Mouse (Mus musculus) hindbrain, embryonic 14.5 days (tissue): ENCODE measurements around the gene Gm5168. TPM values are rescaled to one million over a fixed set of nuclear protein-coding genes. Genes with fewer than 3 reads are reported as not detected.
"Not testable (repeated sequence)": the region's sequence is repeated elsewhere in the genome, so short reads cannot be mapped to it uniquely, and the experiment has no call there.

Experiments used
- ATAC-seq: fragments of 200-750 bp; cut with Nextera tagmentation; 2 replicates; pipeline ENCODE4 v1.8.0; 2017; ENCODE audit warnings: moderate number of reproducible peaks, mild to moderate bottlenecking, moderate TSS enrichment, moderate library complexity; ENCODE audit not compliant: low FRiP score
- DNase-seq: peaks from one replicate; pipeline ENCODE4 v3.0.0-alpha.2; 2015; ENCODE audit warnings: low spot score
- H3K27ac ChIP-seq: fragments of 300-500 bp; sonication (generic); 2 replicates; pipeline ENCODE4 v1.5.1; 2014; ENCODE audit warnings: mild to moderate bottlenecking, moderate library complexity
- H3K27me3 ChIP-seq: fragments of 300-500 bp; sonication (generic); 2 replicates; pipeline ENCODE4 v1.6.1; 2014; ENCODE audit warnings: mild to moderate bottlenecking, low read length, mixed read lengths; ENCODE audit not compliant: control insufficient read depth, insufficient read depth
- H3K36me3 ChIP-seq: fragments of 300-500 bp; sonication (generic); replicated peaks from 2 replicates; pipeline ENCODE4 v1.6.1; 2014; ENCODE audit not compliant: control insufficient read depth, insufficient read depth
- H3K4me1 ChIP-seq: fragments of 300-500 bp; sonication (generic); replicated peaks from 2 replicates; pipeline ENCODE4 v1.6.1; 2014; ENCODE audit warnings: antibody characterized with exemption, low read length, mixed read lengths; ENCODE audit not compliant: control insufficient read depth, insufficient read depth
- H3K4me2 ChIP-seq: fragments of 300-500 bp; sonication (generic); replicated peaks from 2 replicates; pipeline ENCODE4 v1.6.1; 2014; ENCODE audit warnings: mild to moderate bottlenecking, moderate library complexity
- H3K4me3 ChIP-seq: fragments of 300-500 bp; sonication (generic); replicated peaks from 2 replicates; pipeline ENCODE4 v1.5.1; 2014; ENCODE audit warnings: mild to moderate bottlenecking, low read length
- H3K9ac ChIP-seq: fragments of 300-500 bp; sonication (generic); 2 replicates; pipeline ENCODE4 v1.6.1; 2014
- H3K9me3 ChIP-seq: fragments of 300-500 bp; sonication (generic); 2 replicates; pipeline ENCODE4 v1.6.1; 2016; ENCODE audit warnings: low read length; ENCODE audit not compliant: control insufficient read depth
- WGBS: fragments of 180-500 bp; shearing (Covaris S2); extraction: QIAGEN DNeasy Blood & Tissue Kit; methylation state at CpG from one replicate; pipeline ENCODE4 v1.1.7; 2014; 5-methylcytosine and 5-hydroxymethylcytosine counted together
- polyA plus RNA-seq: library from polyadenylated mRNA; unstranded; fragments of >200 nt; fragmentation: Nextera tagmentation; extraction: Ambion mirVana; gene quantifications from 2 replicates; pipeline ENCODE4 v1.2.1, GENCODE M21; 2014

The Gm5168 gene
- polyA plus RNA-seq, result not detected in 2 replicates

DNA sequence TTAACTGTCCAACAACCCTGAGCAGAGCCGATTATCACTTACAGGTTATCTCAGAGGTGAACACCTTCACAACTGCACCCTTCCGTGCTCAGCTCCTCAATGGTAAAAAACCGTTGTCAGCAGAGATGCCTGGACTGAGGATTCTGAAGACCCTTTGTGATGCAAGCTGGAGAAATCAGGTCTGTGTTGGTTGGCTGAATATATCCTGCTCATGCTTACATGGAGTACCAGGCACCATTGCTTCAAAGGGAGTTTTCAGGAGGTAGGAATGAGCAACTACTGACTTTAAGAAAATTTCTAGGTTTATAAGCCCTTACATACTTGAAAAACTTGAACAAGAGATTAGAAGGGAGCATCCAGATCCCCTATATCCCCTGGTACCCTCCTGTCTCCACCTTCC, at the start of gene Gm5168:
TSS of gene Gm5168 (minus strand) at position 101 of the 400 bp plus-strand sequence.
- H3K4me1 ChIP-seq, H3K9ac ChIP-seq, H3K4me2 ChIP-seq, H3K9me3 ChIP-seq, H3K27ac ChIP-seq, H3K4me3 ChIP-seq, DNase-seq, ATAC-seq, H3K27me3 ChIP-seq, H3K36me3 ChIP-seq: not testable (repeated sequence)
- no CpG with 5 or more reads among the region's 3 CpGs for WGBS

Other genes with a start within 250 kb of the Gm5168 start
- not detected in 2 replicates for gene Gm2012, start 180.3 kb upstream of the Gm5168 start, polyA plus RNA-seq